Mouse (Mus musculus): ENCODE measurements around the gene Mindy3. TPM values are rescaled to one million over a fixed set of nuclear protein-coding genes. Genes with fewer than 3 reads are reported as not detected.
"Not testable (repeated sequence)": the region's sequence is repeated elsewhere in the genome, so short reads cannot be mapped to it uniquely, and the experiment has no call there.

Gene Mindy3
- polyA plus RNA-seq, 1 experiment = 25.5 TPM

- H3K27me3 ChIP-seq (ENCODE audit: control insufficient read depth, insufficient read depth, low read length) = no peaks in the 10 kb centered on the region
- H3K4me3 ChIP-seq (ENCODE audit: extremely low read depth, insufficient read depth, insufficient read length) = no peak overlapping the region
- TF ChIP-seq POLR2A (IDR thresholded peaks at IDR 0.05; ENCODE audit: low read depth, low read length) = no peak
- TF ChIP-seq CTCF (IDR thresholded peaks at IDR 0.05; ENCODE audit: extremely low read depth, insufficient read depth, insufficient read length, insufficient replicate concordance) = no peak
- no peak for DNase-seq (ENCODE audit: low read depth in 1 of 2, low spot score in 2 of 2)
- H3K4me1 ChIP-seq (ENCODE audit: control insufficient read depth, insufficient read depth, insufficient read length) = no peaks in the 10 kb centered on the region
- no peak overlapping the region for H3K27ac ChIP-seq (ENCODE audit: insufficient read depth, low read length)
- 74% methylated on average over 3 of the region's 3 CpGs for WGBS
- no peaks in the 10 kb centered on the region for H3K36me3 ChIP-seq (ENCODE audit: control insufficient read depth, insufficient read depth, low read length)
Measured at GRCm38 (mm10) chr2:12424374-12424773, 5.1 kb upstream of the Mindy3 start.

- not testable (repeated sequence) for H3K27me3 ChIP-seq (ENCODE audit: control insufficient read depth, insufficient read depth, low read length); DNase-seq (ENCODE audit: low read depth in 1 of 2, low spot score in 2 of 2); H3K4me1 ChIP-seq (ENCODE audit: control insufficient read depth, insufficient read depth, insufficient read length); H3K4me3 ChIP-seq (ENCODE audit: extremely low read depth, insufficient read depth, insufficient read length); H3K27ac ChIP-seq (ENCODE audit: insufficient read depth, low read length); H3K36me3 ChIP-seq (ENCODE audit: control insufficient read depth, insufficient read depth, low read length)
- WGBS = 88% methylated on average over 6 of the region's 6 CpGs
Measured at GRCm38 (mm10) chr2:12423426-12423825, 4.2 kb upstream of the Mindy3 start.

GRCm38 (mm10) chr2:12418534-12419261 is 572 bp downstream of the Mindy3 start:
- WGBS = 1% methylated on average over 40 of the region's 40 CpGs
- no peak for DNase-seq (ENCODE audit: low read depth in 1 of 2, low spot score in 2 of 2)

GRCm38 (mm10) chr2:12418121-12418520 is 1.1 kb downstream of the Mindy3 start:
- H3K36me3 ChIP-seq (ENCODE audit: control insufficient read depth, insufficient read depth, low read length) = no peaks in the 10 kb centered on the region
- H3K27me3 ChIP-seq (ENCODE audit: control insufficient read depth, insufficient read depth, low read length) = no peaks in the 10 kb centered on the region
- peak overlapping the region; percentile 99 for H3K4me3 ChIP-seq (ENCODE audit: extremely low read depth, insufficient read depth, insufficient read length)
- DNase-seq (ENCODE audit: low read depth in 1 of 2, low spot score in 2 of 2) = no peak
- no peak for TF ChIP-seq POLR2A (IDR thresholded peaks at IDR 0.05; ENCODE audit: low read depth, low read length)
- peaks cover 10% of the 10 kb centered on the region for H3K4me1 ChIP-seq (ENCODE audit: control insufficient read depth, insufficient read depth, insufficient read length)
- no peak overlapping the region for H3K27ac ChIP-seq (ENCODE audit: insufficient read depth, low read length)
- 51% methylated on average over 8 of the region's 8 CpGs for WGBS

More at GRCm38 (mm10) chr2:12418534-12419261, 572 bp downstream of the Mindy3 start:
- no peaks in the 10 kb centered on the region for H3K27me3 ChIP-seq (ENCODE audit: control insufficient read depth, insufficient read depth, low read length)
- peak overlapping the region; percentile 78 for H3K27ac ChIP-seq (ENCODE audit: insufficient read depth, low read length)
- H3K4me3 ChIP-seq (ENCODE audit: extremely low read depth, insufficient read depth, insufficient read length) = peak overlapping the region; percentile 99
- TF ChIP-seq CTCF (IDR thresholded peaks at IDR 0.05; ENCODE audit: extremely low read depth, insufficient read depth, insufficient read length, insufficient replicate concordance) = no peak
- no peak for TF ChIP-seq POLR2A (IDR thresholded peaks at IDR 0.05; ENCODE audit: low read depth, low read length)
- H3K4me1 ChIP-seq (ENCODE audit: control insufficient read depth, insufficient read depth, insufficient read length) = peaks cover 10% of the 10 kb centered on the region
- no peaks in the 10 kb centered on the region for H3K36me3 ChIP-seq (ENCODE audit: control insufficient read depth, insufficient read depth, low read length)

- TF ChIP-seq CTCF (IDR thresholded peaks at IDR 0.05; ENCODE audit: extremely low read depth, insufficient read depth, insufficient read length, insufficient replicate concordance) (no peak), POLR2A (IDR thresholded peaks at IDR 0.05; ENCODE audit: low read depth, low read length) (no peak)
- Histone ChIP-seq H3K27me3 (ENCODE audit: control insufficient read depth, insufficient read depth, low read length) (no peaks in the 10 kb centered on the region), H3K4me3 (ENCODE audit: extremely low read depth, insufficient read depth, insufficient read length) (no peak overlapping the region), H3K27ac (ENCODE audit: insufficient read depth, low read length) (no peak overlapping the region), H3K36me3 (ENCODE audit: control insufficient read depth, insufficient read depth, low read length) (0 out of 2 replicates have a peak, but pooled peaks cover 4% of the 10 kb centered on the region), H3K4me1 (ENCODE audit: control insufficient read depth, insufficient read depth, insufficient read length) (peaks cover 4% of the 10 kb centered on the region; the same call in 1 of the 2 replicates)
- 88% methylated on average over 2 of the region's 2 CpGs for WGBS
- no peak for DNase-seq (ENCODE audit: low read depth in 1 of 2, low spot score in 2 of 2)
Measured at GRCm38 (mm10) chr2:12412309-12412708, 7.0 kb downstream of the Mindy3 start.

GRCm38 (mm10) chr2:12411129-12411528 is 8.1 kb downstream of the Mindy3 start:
- WGBS = 78% methylated on average over 2 of the region's 2 CpGs
- Histone ChIP-seq H3K27ac (ENCODE audit: insufficient read depth, low read length) (no peak overlapping the region), H3K27me3 (ENCODE audit: control insufficient read depth, insufficient read depth, low read length) (no peaks in the 10 kb centered on the region), H3K4me1 (ENCODE audit: control insufficient read depth, insufficient read depth, insufficient read length) (no peaks in the 10 kb centered on the region; the same call in 1 of the 2 replicates), H3K4me3 (ENCODE audit: extremely low read depth, insufficient read depth, insufficient read length) (no peak overlapping the region), H3K36me3 (ENCODE audit: control insufficient read depth, insufficient read depth, low read length) (peaks cover 4% of the 10 kb centered on the region; the same call in 1 of the 2 replicates)
- no peak for DNase-seq (ENCODE audit: low read depth in 1 of 2, low spot score in 2 of 2)
- TF ChIP-seq POLR2A (IDR thresholded peaks at IDR 0.05; ENCODE audit: low read depth, low read length) (no peak), CTCF (IDR thresholded peaks at IDR 0.05; ENCODE audit: extremely low read depth, insufficient read depth, insufficient read length, insufficient replicate concordance) (no peak)

- no peak for DNase-seq (ENCODE audit: low read depth in 1 of 2, low spot score in 2 of 2)
- no peaks in the 10 kb centered on the region for H3K27me3 ChIP-seq (ENCODE audit: control insufficient read depth, insufficient read depth, low read length)
- no peak overlapping the region for H3K27ac ChIP-seq (ENCODE audit: insufficient read depth, low read length)
- H3K4me3 ChIP-seq (ENCODE audit: extremely low read depth, insufficient read depth, insufficient read length) = no peak overlapping the region
- peaks cover 5% of the 10 kb centered on the region; the same call in 1 of the 2 replicates for H3K36me3 ChIP-seq (ENCODE audit: control insufficient read depth, insufficient read depth, low read length)
- no peak for TF ChIP-seq POLR2A (IDR thresholded peaks at IDR 0.05; ENCODE audit: low read depth, low read length)
- TF ChIP-seq CTCF (IDR thresholded peaks at IDR 0.05; ENCODE audit: extremely low read depth, insufficient read depth, insufficient read length, insufficient replicate concordance) = no peak
- WGBS = 19% methylated on average over 2 of the region's 2 CpGs
- H3K4me1 ChIP-seq (ENCODE audit: control insufficient read depth, insufficient read depth, insufficient read length) = no peaks in the 10 kb centered on the region; the same call in 1 of the 2 replicates
Measured at GRCm38 (mm10) chr2:12406737-12407136, 12.5 kb downstream of the Mindy3 start.

Data from spleen, adult 2 months (tissue).